Mouse (Mus musculus): ENCODE measurements at regions not wholly inside any gene's neighbourhood (a gene's known extent, or its start where the extent isn't known, plus 50 kb on each side); places are given as distances from the start of the nearest gene placed in this dataset.

GRCm38 (mm10) chr1:137846857-137847256 lies 328.7 kb downstream of the Ptprc start:
- Histone ChIP-seq H3K79me2 (ENCODE audit: control insufficient read depth, insufficient read depth, low read length, poor library complexity) (no peaks in the 10 kb centered on the region), H3K4me1 (ENCODE audit: control insufficient read depth in 1 of 2, insufficient read depth in 2 of 2, low read length in 2 of 2) (no peaks in the 10 kb centered on the region), H3K9ac (ENCODE audit: control insufficient read depth, low read depth, low read length, poor library complexity, severe bottlenecking) (no peak overlapping the region)

GRCm38 (mm10) chr1:137840531-137840930 lies 335.0 kb downstream of the Ptprc start:
- H3K27me3 ChIP-seq (ENCODE audit: control insufficient read depth in 1 of 2, insufficient read depth in 2 of 2, low read length in 2 of 2) = no peaks in the 10 kb centered on the region
- no peaks in the 10 kb centered on the region for H3K79me2 ChIP-seq (ENCODE audit: control insufficient read depth, insufficient read depth, low read length, poor library complexity)
- no peak overlapping the region for H3K27ac ChIP-seq (ENCODE audit: control insufficient read depth, low read depth, low read length)
- TF ChIP-seq TCF12 (IDR thresholded peaks at IDR 0.05; ENCODE audit: low read depth, low read length) = no peak
- TF ChIP-seq MYB (IDR thresholded peaks at IDR 0.05; ENCODE audit: low read depth, low read length) = no peak
- no peak for TF ChIP-seq CTCF (IDR thresholded peaks at IDR 0.05 in 2 of 3, conservative IDR thresholded peaks at IDR 0.05 in 1 of 3; ENCODE audit: control insufficient read depth in 1 of 3, insufficient read depth in 1 of 3, low read depth in 2 of 3, low read length in 3 of 3, poor library complexity in 1 of 3, severe bottlenecking in 1 of 3)
- TF ChIP-seq USF2 (IDR thresholded peaks at IDR 0.05; ENCODE audit: borderline replicate concordance in 1 of 2, insufficient read depth in 1 of 2, low read depth in 1 of 2, low read length in 2 of 2) = no peak
- no peak for TF ChIP-seq NRF1 (IDR thresholded peaks at IDR 0.05; ENCODE audit: insufficient read depth, low read depth, low read length, poor library complexity, severe bottlenecking)
- no peak for TF ChIP-seq ZNF384 (IDR thresholded peaks at IDR 0.05; ENCODE audit: low read depth, low read length)
- no peak for TF ChIP-seq GATA1 (IDR thresholded peaks at IDR 0.05; ENCODE audit: low read depth, low read length)
- TF ChIP-seq SIN3A (IDR thresholded peaks at IDR 0.05; ENCODE audit: low read length) = no peak
- no peak overlapping the region for H3K4me3 ChIP-seq (ENCODE audit: control insufficient read depth in 1 of 2, insufficient read depth in 1 of 2, low read depth in 2 of 2, low read length in 2 of 2)
- no peaks in the 10 kb centered on the region for H3K9me3 ChIP-seq (replicated peaks; ENCODE audit: insufficient read depth, low read length)
- no peaks in the 10 kb centered on the region for H3K36me3 ChIP-seq (ENCODE audit: control insufficient read depth in 1 of 2, insufficient read depth in 2 of 2, low read length in 2 of 2)
- no peaks in the 10 kb centered on the region for H3K4me1 ChIP-seq (ENCODE audit: control insufficient read depth in 1 of 2, insufficient read depth in 2 of 2, low read length in 2 of 2)
- H3K9ac ChIP-seq (ENCODE audit: control insufficient read depth, low read depth, low read length, poor library complexity, severe bottlenecking) = no peak overlapping the region
- DNase-seq (ENCODE audit: low read depth, low spot score) = no peak

More at GRCm38 (mm10) chr1:137846857-137847256, 328.7 kb downstream of the Ptprc start:
- H3K27ac ChIP-seq (ENCODE audit: control insufficient read depth, low read depth, low read length) = no peak overlapping the region
- no peak overlapping the region for H3K4me3 ChIP-seq (ENCODE audit: control insufficient read depth in 1 of 2, insufficient read depth in 1 of 2, low read depth in 2 of 2, low read length in 2 of 2)
- TF ChIP-seq MYC (IDR thresholded peaks at IDR 0.05; ENCODE audit: low read depth, low read length) (no peak), MAFK (IDR thresholded peaks at IDR 0.05; ENCODE audit: borderline replicate concordance, low read depth, low read length) (no peak), BHLHE40 (IDR thresholded peaks at IDR 0.05; ENCODE audit: borderline replicate concordance, low read depth, low read length) (no peak), RAD21 (IDR thresholded peaks at IDR 0.05; ENCODE audit: low read depth, low read length) (no peak), POLR2AphosphoS5 (IDR thresholded peaks at IDR 0.05; ENCODE audit: borderline replicate concordance, low read depth, low read length) (no peak), NELFE (IDR thresholded peaks at IDR 0.05; ENCODE audit: low read depth, low read length) (no peak), GATA1 (IDR thresholded peaks at IDR 0.05; ENCODE audit: low read depth, low read length) (no peak), EP300 (IDR thresholded peaks at IDR 0.05; ENCODE audit: low read depth in 1 of 2, low read length in 2 of 2) (no peak), CHD1 (IDR thresholded peaks at IDR 0.05; ENCODE audit: low read depth, low read length) (no peak), ZNF384 (IDR thresholded peaks at IDR 0.05; ENCODE audit: low read depth, low read length) (no peak), SMC3 (IDR thresholded peaks at IDR 0.05; ENCODE audit: low read depth, low read length) (no peak), ETS1 (IDR thresholded peaks at IDR 0.05; ENCODE audit: low read depth, low read length) (no peak), JUND (IDR thresholded peaks at IDR 0.05; ENCODE audit: low read depth, low read length) (no peak), CHD2 (IDR thresholded peaks at IDR 0.05; ENCODE audit: low read length) (no peak), MEF2A (IDR thresholded peaks at IDR 0.05; ENCODE audit: extremely low read depth, insufficient replicate concordance, low read depth, low read length, poor library complexity, severe bottlenecking) (no peak), POLR2A (IDR thresholded peaks at IDR 0.05; ENCODE audit: control insufficient read depth in 1 of 2, insufficient read depth in 1 of 2, low read depth in 1 of 2, low read length in 2 of 2, poor library complexity in 1 of 2) (no peak), GABPA (IDR thresholded peaks at IDR 0.05; ENCODE audit: low read depth, low read length) (no peak), SIN3A (IDR thresholded peaks at IDR 0.05; ENCODE audit: low read length) (no peak), CTCF (IDR thresholded peaks at IDR 0.05 in 2 of 3, conservative IDR thresholded peaks at IDR 0.05 in 1 of 3; ENCODE audit: control insufficient read depth in 1 of 3, insufficient read depth in 1 of 3, low read depth in 2 of 3, low read length in 3 of 3, poor library complexity in 1 of 3, severe bottlenecking in 1 of 3) (no peak)
- DNase-seq (ENCODE audit: low read depth, low spot score) = no peak
- H3K27me3 ChIP-seq (ENCODE audit: control insufficient read depth in 1 of 2, insufficient read depth in 2 of 2, low read length in 2 of 2) = no peaks in the 10 kb centered on the region
- H3K9me3 ChIP-seq (replicated peaks; ENCODE audit: insufficient read depth, low read length) = no peaks in the 10 kb centered on the region
- no peaks in the 10 kb centered on the region for H3K36me3 ChIP-seq (ENCODE audit: control insufficient read depth in 1 of 2, insufficient read depth in 2 of 2, low read length in 2 of 2)

Data from MEL (cell line).